Mouse (Mus musculus) heart, embryonic 16.5 days (tissue): ENCODE measurements at regions not wholly inside any gene's neighbourhood (a gene's known extent, or its start where the extent isn't known, plus 50 kb on each side); places are given as distances from the start of the nearest gene placed in this dataset.
A peak's percentile ranks its signal among the peaks of the same experiment; 100 is the strongest.

Experiments
- ATAC-seq: fragments of 200-750 bp; cut with Nextera tagmentation; replicated peaks from 2 replicates; pipeline ENCODE4 v1.8.0; 2017; ENCODE audit warnings: moderate number of reproducible peaks; ENCODE audit not compliant: insufficient read depth, low FRiP score; ENCODE audit errors: extremely low read depth
- H3K27ac ChIP-seq: fragments of 300-500 bp; sonication (generic); 2 replicates; pipeline ENCODE4 v1.5.1; 2014; ENCODE audit warnings: mild to moderate bottlenecking, low read length, control low read depth, moderate library complexity
- H3K27me3 ChIP-seq: fragments of 300-500 bp; sonication (generic); 2 replicates; pipeline ENCODE4 v1.6.1; 2014; ENCODE audit warnings: low read length, mixed read lengths; ENCODE audit not compliant: control insufficient read depth, insufficient read depth
- H3K36me3 ChIP-seq: fragments of 300-500 bp; sonication (generic); 2 replicates; pipeline ENCODE4 v1.6.1; 2014; ENCODE audit not compliant: control insufficient read depth, insufficient read depth
- H3K4me1 ChIP-seq: fragments of 300-500 bp; sonication (generic); 2 replicates; pipeline ENCODE4 v1.6.1; 2014; ENCODE audit warnings: low read length, mixed read lengths; ENCODE audit not compliant: control insufficient read depth, insufficient read depth
- H3K4me2 ChIP-seq: fragments of 300-500 bp; sonication (generic); 2 replicates; pipeline ENCODE4 v1.6.1; 2014; ENCODE audit warnings: low read depth, mild to moderate bottlenecking, control low read depth, low read length
- H3K4me3 ChIP-seq: fragments of 300-500 bp; sonication (generic); 2 replicates; pipeline ENCODE4 v1.5.1; 2014; ENCODE audit warnings: mild to moderate bottlenecking, control low read depth, low read length
- H3K9ac ChIP-seq: fragments of 300-500 bp; sonication (generic); 2 replicates; pipeline ENCODE4 v1.6.1; 2014; ENCODE audit warnings: low read length, control low read depth
- H3K9me3 ChIP-seq: fragments of 300-500 bp; sonication (generic); replicated peaks from 2 replicates; pipeline ENCODE4 v1.6.1; 2016; ENCODE audit warnings: low read length; ENCODE audit not compliant: control insufficient read depth
- WGBS: fragments of 180-500 bp; shearing (Covaris S2); extraction: QIAGEN DNeasy Blood & Tissue Kit; methylation state at CpG from one replicate; pipeline ENCODE4 v1.1.7; 2014; 5-methylcytosine and 5-hydroxymethylcytosine counted together

- WGBS = 46% methylated on average over 5 of the region's 5 CpGs
- Histone ChIP-seq H3K4me1 (peaks cover 8% of the 10 kb centered on the region), H3K4me2 (no peak overlapping the region), H3K9me3 (no peaks in the 10 kb centered on the region), H3K27me3 (no peaks in the 10 kb centered on the region), H3K9ac (no peak overlapping the region), H3K4me3 (no peak overlapping the region), H3K36me3 (no peaks in the 10 kb centered on the region), H3K27ac (no peak overlapping the region)
- no peak for ATAC-seq
Observed at GRCm38 (mm10) chr1:137331746-137332107, 371.5 kb upstream of the Nr5a2 start.

GRCm38 (mm10) chr1:137330634-137331033 is 370.4 kb upstream of the Nr5a2 start:
- 34% methylated on average over 3 of the region's 3 CpGs for WGBS
- Histone ChIP-seq H3K9ac (no peak overlapping the region), H3K4me2 (no peak overlapping the region), H3K27me3 (no peaks in the 10 kb centered on the region), H3K36me3 (no peaks in the 10 kb centered on the region), H3K27ac (no peak overlapping the region), H3K9me3 (no peaks in the 10 kb centered on the region), H3K4me3 (no peak overlapping the region), H3K4me1 (peaks cover 8% of the 10 kb centered on the region)
- no peak for ATAC-seq

- no peaks in the 10 kb centered on the region for H3K27me3 ChIP-seq
- H3K27ac ChIP-seq = no peak overlapping the region
- ATAC-seq = no peak
Observed at GRCm38 (mm10) chr1:137323884-137324594, 363.8 kb upstream of the Nr5a2 start.

GRCm38 (mm10) chr1:137323035-137323680 is 362.9 kb upstream of the Nr5a2 start:
- Histone ChIP-seq H3K4me3 (no peak overlapping the region), H3K27me3 (no peaks in the 10 kb centered on the region), H3K9me3 (no peaks in the 10 kb centered on the region), H3K27ac (no peak overlapping the region), H3K9ac (no peak overlapping the region), H3K4me2 (no peak overlapping the region), H3K36me3 (no peaks in the 10 kb centered on the region), H3K4me1 (no peaks in the 10 kb centered on the region)
- WGBS = 74% methylated on average over 2 of the region's 2 CpGs
- no peak for ATAC-seq

More at GRCm38 (mm10) chr1:137323884-137324594, 363.8 kb upstream of the Nr5a2 start:
- WGBS = 27% methylated on average over 8 of the region's 8 CpGs
- Histone ChIP-seq H3K36me3 (no peaks in the 10 kb centered on the region), H3K9me3 (no peaks in the 10 kb centered on the region), H3K4me1 (no peaks in the 10 kb centered on the region), H3K9ac (no peak overlapping the region), H3K4me3 (peak overlapping the region; percentile 27), H3K4me2 (peak overlapping the region; percentile 62)

- 72% methylated on average over 5 of the region's 5 CpGs for WGBS
Observed at GRCm38 (mm10) chr1:137302757-137303422, 342.6 kb upstream of the Nr5a2 start.

GRCm38 (mm10) chr1:137297780-137298569 is 337.7 kb upstream of the Nr5a2 start:
- Histone ChIP-seq H3K27ac (no peak overlapping the region), H3K9ac (no peak overlapping the region), H3K27me3 (no peaks in the 10 kb centered on the region), H3K4me2 (no peak overlapping the region), H3K9me3 (no peaks in the 10 kb centered on the region), H3K4me3 (no peak overlapping the region), H3K4me1 (no peaks in the 10 kb centered on the region), H3K36me3 (no peaks in the 10 kb centered on the region)
- 38% methylated on average over 10 of the region's 10 CpGs for WGBS
- no peak; the same call in 1 of the 2 replicates for ATAC-seq

More at GRCm38 (mm10) chr1:137302757-137303422, 342.6 kb upstream of the Nr5a2 start:
- H3K27me3 ChIP-seq = no peaks in the 10 kb centered on the region
- no peaks in the 10 kb centered on the region for H3K36me3 ChIP-seq
- no peaks in the 10 kb centered on the region for H3K9me3 ChIP-seq
- no peak overlapping the region for H3K9ac ChIP-seq
- no peaks in the 10 kb centered on the region for H3K4me1 ChIP-seq
- H3K4me2 ChIP-seq = no peak overlapping the region
- ATAC-seq = no peak
- H3K4me3 ChIP-seq = no peak overlapping the region
- no peak overlapping the region for H3K27ac ChIP-seq

- Histone ChIP-seq H3K4me1 (peaks cover 2% of the 10 kb centered on the region; the same call in 1 of the 2 replicates), H3K27ac (no peak overlapping the region), H3K9me3 (no peaks in the 10 kb centered on the region), H3K9ac (no peak overlapping the region), H3K36me3 (no peaks in the 10 kb centered on the region), H3K4me3 (no peak overlapping the region), H3K27me3 (no peaks in the 10 kb centered on the region), H3K4me2 (no peak overlapping the region)
- no peak for ATAC-seq
- WGBS = 85% methylated on average over 9 of the region's 9 CpGs
Observed at GRCm38 (mm10) chr1:137289456-137289855, 329.2 kb upstream of the Nr5a2 start.

GRCm38 (mm10) chr1:137283291-137283690 is 323.0 kb upstream of the Nr5a2 start:
- Histone ChIP-seq H3K27ac (no peak overlapping the region), H3K9ac (no peak overlapping the region), H3K27me3 (no peaks in the 10 kb centered on the region), H3K36me3 (no peaks in the 10 kb centered on the region), H3K4me1 (no peaks in the 10 kb centered on the region), H3K4me3 (no peak overlapping the region), H3K4me2 (no peak overlapping the region), H3K9me3 (no peaks in the 10 kb centered on the region)
- no peak for ATAC-seq
- WGBS = 72% methylated on average over 5 of the region's 5 CpGs
